ENCODE assay signal across 10 mouse cellular contexts in the genomic region with DNA sequence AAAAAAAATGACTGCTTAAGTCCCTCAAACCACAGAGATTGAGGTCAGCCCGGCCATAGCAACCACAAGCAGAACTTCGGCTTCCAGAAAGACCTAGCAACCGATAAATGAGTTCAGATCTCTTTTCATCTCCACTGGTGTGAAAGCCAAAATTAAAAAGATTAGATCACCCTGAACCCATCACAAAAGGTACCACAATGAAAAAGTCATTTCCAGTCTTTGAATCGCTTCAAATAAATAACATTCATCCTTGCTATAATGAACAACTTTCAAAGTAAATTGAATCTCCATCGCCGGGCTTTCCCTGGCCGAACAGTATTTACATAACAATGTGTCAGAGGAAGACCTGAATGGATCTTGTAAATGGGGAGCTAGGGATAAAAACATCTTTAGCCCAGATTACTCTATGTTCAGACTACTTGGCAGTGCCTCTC.
DNase-seq lines count a peak whose midpoint lies in the region; TF ChIP-seq lines count a peak whose summit lies in the region.
"Had no signal": no experiment of that assay in that cellular context is flagged by ENCODE, and none has a peak within 500 bp of the region (broad histone marks: within the 10 kb centered on the region; RNA-seq: fewer than 3 reads in every experiment).

No protein-coding gene starts in this region.

- DNase-seq in cerebellum, postnatal 10 days: peak; percentile 28
- no peak for DNase-seq in cerebellum, adult 11 months
- DNase-seq in testis, postnatal 14 days (ENCODE audit: low spot score): no peak
- peak; percentile 33 for DNase-seq in midbrain, embryonic 10.5 days (ENCODE audit: low spot score)
- DNase-seq in right cerebral cortex, postnatal 14 days: no peak
- no peak for DNase-seq in frontal cortex, postnatal 14 days (ENCODE audit: low spot score in 2 of 2)
- DNase-seq in layer of hippocampus, adult 11-12 months (ENCODE audit: low spot score): no peak
- DNase-seq: adrenal gland, adult 8-10 months had no signal

- no peaks in the 10 kb centered on the region for H3K27me3 ChIP-seq in testis, adult 2 months (ENCODE audit: control insufficient read depth, insufficient read depth, low read length)
- H3K27me3 ChIP-seq in midbrain, embryonic 10.5 days (ENCODE audit: low read depth, poor library complexity, severe bottlenecking): peaks cover 40% of the 10 kb centered on the region

- peak overlapping the region; percentile 4; the same call in 1 of the 2 replicates for H3K4me3 ChIP-seq in testis, adult 2 months (ENCODE audit: control insufficient read depth, low read depth, low read length)
- peak overlapping the region; percentile 65 for H3K4me3 ChIP-seq in midbrain, embryonic 10.5 days
- H3K4me3 ChIP-seq: liver, embryonic 15.5 days had no signal

- WGBS in midbrain, embryonic 10.5 days: 3% methylated on average over 7 of the region's 7 CpGs

- H3K9me3 ChIP-seq in midbrain, embryonic 10.5 days (replicated peaks): no peaks in the 10 kb centered on the region
- H3K9me3 ChIP-seq: liver, embryonic 15.5 days had no signal

- no peak for TF ChIP-seq POLR2A in testis, adult 2 months (IDR thresholded peaks at IDR 0.05; ENCODE audit: control insufficient read depth, low read depth, low read length)

- no peaks in the 10 kb centered on the region for H3K36me3 ChIP-seq in testis, adult 2 months (ENCODE audit: control insufficient read depth, insufficient read depth, low read length)
- H3K36me3 ChIP-seq in midbrain, embryonic 10.5 days: peaks cover 9% of the 10 kb centered on the region
- H3K36me3 ChIP-seq: liver, embryonic 15.5 days had no signal

- peaks cover 3% of the 10 kb centered on the region; the same call in 1 of the 2 replicates for H3K4me1 ChIP-seq in testis, adult 2 months (ENCODE audit: control insufficient read depth, insufficient read depth, low read length)
- H3K4me1 ChIP-seq in midbrain, embryonic 10.5 days: peaks cover 66% of the 10 kb centered on the region
- H3K4me1 ChIP-seq: liver, embryonic 15.5 days had no signal

- no peak overlapping the region for H3K27ac ChIP-seq in testis, adult 2 months (ENCODE audit: control insufficient read depth, insufficient read depth, low read depth, low read length)
- H3K27ac ChIP-seq in midbrain, embryonic 10.5 days (replicated peaks): peak overlapping the region; percentile 95
- H3K27ac ChIP-seq: liver, embryonic 15.5 days had no signal

- no peak for TF ChIP-seq CTCF in testis, adult 2 months (IDR thresholded peaks at IDR 0.05; ENCODE audit: control insufficient read depth, insufficient read depth, insufficient replicate concordance, low read depth, low read length)

Comparison
In these comparisons a context has a peak if more than half of its experiments do, and no peak if none do; other contexts are left out.
1. DNase-seq: peak in cerebellum, postnatal 10 days (2 of 2) and midbrain, embryonic 10.5 days (single experiment); none in cerebellum, adult 11 months (single experiment), testis, postnatal 14 days (single experiment), right cerebral cortex, postnatal 14 days (single experiment), frontal cortex, postnatal 14 days (0 of 2) and layer of hippocampus, adult 11-12 months (single experiment).